Mouse (Mus musculus): ENCODE measurements around the gene Olfr1137.

DNA sequence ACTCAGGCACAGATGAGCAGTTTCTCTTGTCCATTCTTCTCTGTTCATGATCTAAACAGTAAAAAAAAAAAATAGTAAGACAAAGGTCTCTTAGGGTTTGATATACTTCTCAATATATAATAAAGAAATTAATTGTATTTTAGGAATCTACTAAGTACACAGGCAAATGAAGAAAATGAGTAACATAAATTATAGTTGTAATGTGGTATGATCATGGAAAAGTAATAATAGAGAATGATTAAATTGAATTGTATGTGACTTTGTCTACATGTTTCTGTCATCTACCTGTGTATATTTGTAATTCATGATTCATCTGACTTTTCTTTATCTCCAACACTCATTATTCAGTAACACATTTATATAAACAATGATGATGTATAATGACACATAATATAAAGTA is 19.1 kb downstream of the Olfr1137 start, which contains the start of gene Olfr1136:
- TF ChIP-seq TAL1 (IDR thresholded peaks at IDR 0.05; ENCODE audit: low read length) (no peak), GATA1 (IDR thresholded peaks at IDR 0.05; ENCODE audit: low read length) (no peak)

Data from erythroblast, embryonic 14.5 days (primary cell).